Mouse (Mus musculus) kidney, postnatal 0 days (tissue): ENCODE measurements around the gene Slc4a8. TPM values are rescaled to one million over a fixed set of nuclear protein-coding genes. Genes with fewer than 3 reads are reported as not detected.
"Not testable (repeated sequence)": the region's sequence is repeated elsewhere in the genome, so short reads cannot be mapped to it uniquely, and the experiment has no call there.

Experiments used
- ATAC-seq: fragments of 200-750 bp; cut with Nextera tagmentation; replicated peaks from 2 replicates; pipeline ENCODE4 v1.8.0; 2017; ENCODE audit warnings: low read depth, moderate number of reproducible peaks, moderate TSS enrichment, moderate library complexity; ENCODE audit not compliant: low FRiP score
- DNase-seq: peaks from one replicate; pipeline ENCODE4 v3.0.0-alpha.2; 2016; ENCODE audit warnings: low spot score
- H3K27ac ChIP-seq: fragments of 300-500 bp; sonication (generic); 2 replicates; pipeline ENCODE4 v1.5.1; 2014; ENCODE audit warnings: mild to moderate bottlenecking
- H3K27me3 ChIP-seq: fragments of 300-500 bp; sonication (generic); 2 replicates; pipeline ENCODE4 v1.6.1; 2014; ENCODE audit warnings: low read length, mixed read lengths; ENCODE audit not compliant: insufficient read depth
- H3K36me3 ChIP-seq: fragments of 300-500 bp; sonication (generic); 2 replicates; pipeline ENCODE4 v1.6.1; 2014; ENCODE audit warnings: low read length, mixed read lengths; ENCODE audit not compliant: insufficient read depth
- H3K4me1 ChIP-seq: fragments of 300-500 bp; sonication (generic); replicated peaks from 2 replicates; pipeline ENCODE4 v1.6.1; 2014; ENCODE audit warnings: antibody characterized with exemption, low read length, mixed read lengths; ENCODE audit not compliant: insufficient read depth
- H3K4me2 ChIP-seq: fragments of 300-500 bp; sonication (generic); 2 replicates; pipeline ENCODE4 v1.6.1; 2014; ENCODE audit warnings: mild to moderate bottlenecking, low read length, moderate library complexity, mixed read lengths
- H3K4me3 ChIP-seq: fragments of 300-500 bp; sonication (generic); replicated peaks from 2 replicates; pipeline ENCODE4 v1.5.1; 2014; ENCODE audit warnings: low read depth, low read length
- H3K9ac ChIP-seq: fragments of 300-500 bp; sonication (generic); 2 replicates; pipeline ENCODE4 v1.6.1; 2014; ENCODE audit warnings: low read depth, low read length
- H3K9me3 ChIP-seq: fragments of 300-500 bp; sonication (generic); replicated peaks from 2 replicates; pipeline ENCODE4 v1.6.1; 2016; ENCODE audit warnings: low read length, inconsistent platforms, mixed read lengths
- CTCF ChIP-seq: IDR thresholded peaks from 2 replicates; pipeline ENCODE4 v1.5.1; 2016; ENCODE audit warnings: antibody characterized with exemption, low read depth, mild to moderate bottlenecking, moderate library complexity
- WGBS: fragments of 180-500 bp; shearing (Covaris S2); extraction: QIAGEN DNeasy Blood & Tissue Kit; methylation state at CpG from one replicate; pipeline ENCODE4 v1.1.7; 2014; 5-methylcytosine and 5-hydroxymethylcytosine counted together
- polyA plus RNA-seq: library from polyadenylated mRNA; unstranded; fragments of >200 nt; fragmentation: Nextera tagmentation; extraction: Ambion mirVana; gene quantifications from 2 replicates; pipeline ENCODE4 v1.2.1, GENCODE M21; 2015

Gene Slc4a8
- polyA plus RNA-seq, 1 experiment from 2014 or later = 7.5 TPM

DNA sequence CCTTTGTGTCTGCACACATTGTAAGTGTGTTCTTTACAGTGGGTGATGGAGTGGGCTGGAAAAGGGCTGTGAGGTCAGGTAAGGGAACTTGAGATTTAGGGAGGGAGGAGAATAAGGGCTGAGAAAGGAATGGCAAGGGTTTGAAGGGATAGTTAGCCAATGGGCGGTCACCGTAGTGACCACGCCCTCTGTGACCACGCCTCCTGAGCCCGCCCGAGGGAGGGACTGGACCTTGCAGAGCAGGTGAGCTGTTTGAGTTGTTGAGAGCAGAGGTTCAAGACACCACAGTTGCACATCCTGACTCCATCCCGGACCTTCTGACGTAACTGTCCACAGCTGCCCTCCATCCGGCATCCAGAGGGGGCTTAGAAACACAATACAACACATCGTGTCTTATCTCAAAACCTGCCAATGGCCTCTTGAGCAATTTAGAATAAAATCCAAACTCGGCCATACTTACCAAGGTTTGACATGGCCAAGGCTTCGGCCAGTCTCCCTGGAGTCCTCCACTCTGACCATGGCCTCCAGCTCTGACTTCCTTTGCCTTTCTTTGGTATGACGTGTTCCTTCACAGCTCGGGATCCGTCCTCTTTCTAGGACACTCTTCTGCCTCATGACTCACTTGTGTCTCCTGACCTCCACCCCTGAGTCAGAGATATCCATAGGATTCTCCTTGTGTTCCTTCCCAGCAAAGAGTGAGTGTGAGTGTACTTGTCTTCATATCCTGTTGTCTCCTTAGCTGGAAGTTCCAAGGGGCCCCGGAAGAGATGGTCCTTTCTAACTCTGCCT lies 2.8 kb downstream of the Slc4a8 start:
- Histone ChIP-seq H3K4me2 (no peak overlapping the region), H3K27ac (no peak overlapping the region), H3K4me3 (no peak overlapping the region), H3K4me1 (no peaks in the 10 kb centered on the region; the same call in 1 of the 2 replicates), H3K9me3 (no peaks in the 10 kb centered on the region), H3K27me3 (no peaks in the 10 kb centered on the region), H3K36me3 (no peaks in the 10 kb centered on the region), H3K9ac (no peak overlapping the region)
- TF ChIP-seq CTCF = no peak
- DNase-seq (no peak), ATAC-seq (no peak)
- 81% methylated on average over 16 of the region's 16 CpGs for WGBS

DNA sequence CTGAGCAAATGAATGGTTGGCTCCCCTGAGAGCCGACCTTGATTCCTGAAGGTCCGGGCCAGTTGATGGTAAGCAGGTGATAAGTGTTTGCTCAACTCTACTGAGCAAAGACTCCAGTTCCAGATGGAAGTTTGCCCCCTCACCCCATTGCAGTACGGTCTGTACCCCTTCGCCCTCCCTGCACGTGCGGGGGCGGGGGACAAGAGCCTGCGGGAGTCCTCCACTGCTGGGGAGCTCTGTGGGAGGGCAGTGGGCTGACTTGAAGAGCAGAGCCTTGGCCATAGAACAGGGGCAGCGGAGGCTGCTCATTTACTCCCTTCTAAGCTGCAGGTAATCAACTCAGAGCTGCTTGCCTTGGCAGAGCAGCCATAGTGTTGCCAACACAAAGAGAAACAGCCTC lies 5.3 kb downstream of the Slc4a8 start:
- Histone ChIP-seq H3K4me1 (no peaks in the 10 kb centered on the region; the same call in 1 of the 2 replicates), H3K27ac (no peak overlapping the region), H3K9me3 (no peaks in the 10 kb centered on the region), H3K9ac (no peak overlapping the region), H3K36me3 (no peaks in the 10 kb centered on the region), H3K27me3 (no peaks in the 10 kb centered on the region), H3K4me2 (no peak overlapping the region), H3K4me3 (no peak overlapping the region)
- no peak for DNase-seq
- 56% methylated on average over 9 of the region's 9 CpGs for WGBS
- no peak for ATAC-seq
- TF ChIP-seq CTCF = no peak

DNA sequence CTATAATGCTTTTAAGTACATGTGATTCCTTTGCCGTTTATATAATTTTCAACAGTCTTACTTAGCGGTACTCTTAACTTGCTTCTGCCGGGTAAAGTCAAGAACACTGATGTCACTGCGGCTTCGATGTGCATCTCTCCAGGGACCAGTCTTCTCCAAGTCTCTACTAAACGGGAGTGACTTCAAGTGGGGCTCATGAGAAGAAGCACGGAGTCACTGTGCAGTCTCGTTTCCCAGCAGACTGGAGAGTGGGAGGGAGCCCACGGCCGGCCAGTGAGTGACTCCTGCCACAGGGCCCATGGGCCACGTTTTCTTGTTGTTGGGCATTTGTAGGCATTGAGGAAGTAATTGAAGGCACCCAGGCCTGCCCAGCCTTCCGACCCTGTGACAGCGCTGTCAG lies 6.3 kb downstream of the Slc4a8 start:
- no peak for DNase-seq

DNA sequence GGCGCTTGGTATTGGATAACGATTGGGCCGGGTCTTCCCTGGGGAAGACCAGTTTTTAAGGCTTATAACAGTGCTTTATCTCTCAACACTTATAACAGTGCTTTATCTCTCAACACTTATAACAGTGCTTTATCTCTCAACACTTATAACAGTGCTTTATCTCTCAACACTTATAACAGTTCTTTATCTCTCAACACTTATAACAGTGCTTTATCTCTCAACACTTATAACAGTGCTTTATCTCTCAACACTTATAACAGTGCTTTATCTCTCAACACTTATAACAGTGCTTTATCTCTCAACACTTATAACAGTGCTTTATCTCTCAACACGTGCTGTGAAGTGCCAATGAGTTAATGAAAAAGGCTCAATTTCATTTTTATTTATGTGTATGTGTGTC lies 7.5 kb downstream of the Slc4a8 start:
- not testable (repeated sequence) for H3K4me2 ChIP-seq, H3K27ac ChIP-seq, H3K9ac ChIP-seq, ATAC-seq, DNase-seq, H3K4me1 ChIP-seq, H3K27me3 ChIP-seq, H3K36me3 ChIP-seq, H3K4me3 ChIP-seq, H3K9me3 ChIP-seq
- WGBS = 92% methylated on average over 4 of the region's 4 CpGs

More for the DNA sequence above, 6.3 kb downstream of the Slc4a8 start:
- Histone ChIP-seq H3K9me3 (no peaks in the 10 kb centered on the region), H3K4me1 (no peaks in the 10 kb centered on the region), H3K36me3 (no peaks in the 10 kb centered on the region), H3K27ac (no peak overlapping the region), H3K9ac (no peak overlapping the region), H3K4me3 (no peak overlapping the region), H3K4me2 (no peak overlapping the region), H3K27me3 (no peaks in the 10 kb centered on the region)
- no peak for ATAC-seq
- TF ChIP-seq CTCF = no peak
- WGBS = 90% methylated on average over 13 of the region's 13 CpGs

DNA sequence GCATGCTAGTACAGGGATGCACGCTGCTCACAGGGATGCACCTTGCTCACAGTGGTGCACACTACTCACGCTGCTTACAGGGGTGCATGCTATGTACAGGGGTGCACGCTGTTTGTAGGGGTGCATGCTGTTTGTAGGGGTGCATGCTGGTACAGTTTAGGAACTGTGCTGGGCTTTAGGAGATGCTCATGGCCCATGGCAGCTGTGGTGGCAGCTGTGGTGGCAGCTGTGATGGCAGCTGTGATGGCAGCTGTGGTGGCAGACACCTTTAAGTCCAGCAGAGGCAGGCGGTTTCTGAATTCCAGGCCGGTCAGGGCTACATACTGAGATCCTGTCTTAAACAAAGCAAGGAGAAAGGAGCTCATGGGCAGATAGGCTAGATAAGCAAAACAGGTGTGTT lies 8.8 kb downstream of the Slc4a8 start:
- ATAC-seq (no peak), DNase-seq (no peak)
- H3K4me2 ChIP-seq = no peak overlapping the region
- H3K36me3 ChIP-seq = no peaks in the 10 kb centered on the region
- WGBS = 96% methylated on average over 5 of the region's 5 CpGs
- H3K4me3 ChIP-seq = no peak overlapping the region
- no peak overlapping the region for H3K9ac ChIP-seq
- H3K27me3 ChIP-seq = no peaks in the 10 kb centered on the region
- no peak for TF ChIP-seq CTCF
- H3K27ac ChIP-seq = no peak overlapping the region
- no peaks in the 10 kb centered on the region for H3K4me1 ChIP-seq
- no peaks in the 10 kb centered on the region for H3K9me3 ChIP-seq

DNA sequence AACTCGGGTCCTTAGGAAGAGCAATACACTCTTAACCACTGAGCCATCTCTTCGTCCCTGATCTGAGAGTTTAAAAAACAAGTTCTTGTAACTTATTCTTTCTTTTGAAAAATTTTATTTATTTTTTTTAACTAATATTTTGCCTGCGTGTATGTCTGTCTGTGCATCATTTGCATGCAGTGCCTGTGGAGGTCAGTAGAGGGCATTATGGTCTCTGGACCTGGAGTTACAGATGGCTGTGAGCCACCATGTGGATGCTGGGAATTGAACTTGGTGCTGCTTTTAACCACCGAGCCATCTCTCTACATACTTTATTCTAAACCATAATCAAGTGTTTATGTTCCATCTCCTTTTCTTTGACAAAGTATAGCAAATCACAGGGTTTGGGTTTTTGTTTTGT lies 11.1 kb downstream of the Slc4a8 start:
- WGBS = 94% methylated on average over 4 of the region's 4 CpGs
- H3K9me3 ChIP-seq = no peaks in the 10 kb centered on the region
- ATAC-seq = no peak

DNA sequence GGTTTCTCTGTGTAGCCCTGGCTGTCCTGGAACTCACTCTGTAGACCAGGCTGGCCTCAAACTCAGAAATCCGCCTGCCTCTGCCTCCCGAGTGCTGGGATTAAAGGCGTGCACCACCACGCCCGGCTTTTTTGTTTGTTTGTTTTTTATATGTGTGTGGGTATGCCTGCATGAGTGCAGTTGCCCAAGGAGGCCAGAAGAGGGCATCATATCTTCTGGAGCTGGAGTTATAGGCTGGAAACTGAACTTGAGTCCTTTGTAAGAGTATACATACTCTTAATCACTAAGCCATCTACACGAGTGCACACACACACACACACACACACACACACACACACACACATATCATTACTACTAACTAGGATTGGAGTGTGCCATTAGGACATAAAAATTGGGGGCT lies 12.3 kb downstream of the Slc4a8 start:
- H3K4me2 ChIP-seq, H3K4me1 ChIP-seq, H3K4me3 ChIP-seq, H3K27me3 ChIP-seq, H3K27ac ChIP-seq, ATAC-seq, H3K36me3 ChIP-seq, H3K9ac ChIP-seq, H3K9me3 ChIP-seq, DNase-seq: not testable (repeated sequence)
- TF ChIP-seq CTCF = peak; percentile 35; the same call in 1 of the 2 replicates
- 94% methylated on average over 6 of the region's 6 CpGs for WGBS

More for the DNA sequence above, 11.1 kb downstream of the Slc4a8 start:
- H3K4me2 ChIP-seq = no peak overlapping the region
- H3K27me3 ChIP-seq = no peaks in the 10 kb centered on the region
- H3K4me3 ChIP-seq = no peak overlapping the region
- TF ChIP-seq CTCF = peak; percentile 22; the same call in 1 of the 2 replicates
- H3K4me1 ChIP-seq = no peaks in the 10 kb centered on the region
- H3K9ac ChIP-seq = no peak overlapping the region
- H3K36me3 ChIP-seq = no peaks in the 10 kb centered on the region
- no peak overlapping the region for H3K27ac ChIP-seq
- DNase-seq = no peak
